Mouse (Mus musculus): ENCODE results near the gene Pak1.

- no peak for TF ChIP-seq POLR2A (IDR thresholded peaks at IDR 0.05; ENCODE audit: insufficient read depth, low read depth, low read length)
- no peak for TF ChIP-seq CTCF (IDR thresholded peaks at IDR 0.05)
Measured at GRCm38 (mm10) chr7:97821875-97822274, 33.5 kb downstream of the Pak1 start.
